Mouse (Mus musculus): ENCODE measurements around the gene Prss36. TPM values are rescaled to one million over a fixed set of nuclear protein-coding genes. Genes with fewer than 3 reads are reported as not detected.

Prss36 gene
- polyA plus RNA-seq (2015; fragmentation: Illumina TruSeq; extraction: RNeasy Lipid Tissue Mini Kit (QIAGEN cat#74804); ENCODE audit: low read depth, low replicate concordance), result 14.3 TPM

DNA sequence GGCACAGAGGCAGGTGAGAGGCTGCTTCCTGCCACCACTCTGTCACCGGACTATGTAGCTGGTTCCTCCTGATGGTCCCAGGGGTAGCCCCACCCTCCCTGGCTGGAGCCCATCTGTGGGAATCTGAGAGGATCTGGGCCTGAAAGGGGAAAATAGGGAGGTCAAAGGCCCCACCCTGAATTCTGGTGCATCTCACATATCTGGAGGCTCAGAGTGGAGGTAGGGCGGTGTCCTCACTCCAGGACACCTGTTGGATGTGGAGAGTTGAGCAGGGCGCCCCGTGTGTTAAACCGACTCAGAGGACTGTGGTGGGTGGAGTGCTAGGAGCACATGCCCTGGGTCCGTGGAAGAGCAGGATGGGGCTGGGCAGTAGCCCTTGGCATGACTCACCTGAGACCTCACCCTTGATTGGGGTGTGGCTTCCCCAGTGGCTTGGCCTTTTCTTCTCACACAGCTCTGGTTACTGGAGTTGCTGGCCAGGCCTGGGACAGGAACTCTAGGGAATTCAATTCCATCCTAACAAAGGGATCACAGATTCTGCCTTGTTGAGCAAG, at the start of gene Prss36:
Gene Prss36, minus strand, starts transcription at position 256 of the 554 bp plus-strand sequence.

DNA sequence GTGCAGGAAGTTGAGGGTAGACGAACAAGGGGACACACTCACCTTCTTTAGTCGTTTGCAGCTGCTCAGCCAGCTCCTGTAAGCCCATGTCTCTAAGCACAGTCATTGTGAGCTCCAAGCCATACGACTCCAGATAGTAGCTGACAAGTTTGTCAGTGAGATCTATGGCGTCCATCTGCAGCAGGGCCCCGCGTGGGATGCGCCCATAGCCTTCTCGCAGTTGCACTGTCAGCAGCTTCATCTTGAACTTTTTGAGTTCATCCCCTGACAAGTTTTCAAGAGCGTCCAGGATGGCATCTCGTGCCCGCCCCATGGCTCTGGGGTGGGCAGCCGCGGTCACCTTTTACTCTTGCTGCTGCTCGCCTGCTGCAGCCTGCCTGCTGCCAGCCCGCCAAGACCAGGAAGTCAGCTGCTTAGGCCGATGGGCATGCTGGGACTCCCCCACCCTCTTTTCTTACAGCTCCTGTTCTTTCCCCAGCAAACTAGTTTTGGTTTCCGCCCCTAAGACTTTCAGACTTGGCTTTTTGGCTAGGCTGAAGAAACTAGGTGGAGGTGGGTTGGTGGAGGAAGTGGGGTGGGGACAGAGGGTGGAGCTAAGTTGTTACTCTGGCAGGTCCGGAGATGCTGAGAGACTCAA, 46.9 kb upstream of the Prss36 start, which contains the start of gene Pycard:
Gene Pycard, minus strand, starts transcription at position 527 of the 637 bp plus-strand sequence.

DNA sequence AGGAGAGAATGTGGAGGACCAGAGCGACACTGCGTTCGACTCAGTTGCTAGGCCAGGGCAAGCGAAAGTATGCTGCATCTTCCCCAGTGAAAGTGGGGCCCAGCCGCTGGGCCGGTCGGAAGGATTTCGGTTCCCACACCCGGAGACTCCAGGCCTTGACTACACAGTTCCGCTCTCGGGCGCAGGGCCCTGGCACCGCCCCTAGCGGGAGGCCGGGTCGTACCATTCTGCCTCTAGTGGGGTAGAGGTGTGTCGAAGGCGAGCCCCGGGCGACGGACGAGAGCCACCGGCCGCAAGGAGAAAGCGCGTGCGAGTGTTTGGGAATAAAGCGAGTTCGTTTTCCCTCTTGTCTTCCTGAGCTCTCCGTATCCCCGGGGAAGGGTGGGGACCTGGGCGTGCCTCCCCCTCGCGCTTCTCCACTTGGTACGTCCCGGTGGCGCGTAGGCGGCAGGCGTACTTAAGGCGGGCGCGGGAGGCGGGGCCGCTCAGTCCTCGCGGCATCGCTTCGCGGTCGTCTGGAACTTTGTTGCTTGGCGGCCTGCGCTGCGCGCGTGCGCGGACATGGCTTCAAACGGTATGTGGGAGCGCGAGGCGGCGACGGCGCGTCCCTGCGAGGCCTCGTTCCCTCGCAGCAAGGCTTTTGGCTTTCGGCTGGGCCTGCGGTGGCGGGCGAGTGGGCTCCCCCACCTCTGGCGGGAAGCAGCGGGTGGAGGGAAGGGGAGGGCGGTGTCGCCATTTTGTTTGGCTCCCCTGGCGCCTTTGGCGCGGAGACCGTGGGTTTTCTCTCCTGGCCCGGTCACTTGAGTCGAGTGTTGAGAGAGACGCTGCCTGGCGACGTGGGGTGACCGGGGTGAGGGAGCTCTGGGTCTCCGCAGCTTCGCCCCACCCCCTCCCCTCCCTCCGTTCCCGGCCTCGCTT, 20.7 kb upstream of the Prss36 start, which contains the start of gene Fus:
Gene Fus, plus strand, starts transcription at position 454 of the 918 bp plus-strand sequence.

DNA sequence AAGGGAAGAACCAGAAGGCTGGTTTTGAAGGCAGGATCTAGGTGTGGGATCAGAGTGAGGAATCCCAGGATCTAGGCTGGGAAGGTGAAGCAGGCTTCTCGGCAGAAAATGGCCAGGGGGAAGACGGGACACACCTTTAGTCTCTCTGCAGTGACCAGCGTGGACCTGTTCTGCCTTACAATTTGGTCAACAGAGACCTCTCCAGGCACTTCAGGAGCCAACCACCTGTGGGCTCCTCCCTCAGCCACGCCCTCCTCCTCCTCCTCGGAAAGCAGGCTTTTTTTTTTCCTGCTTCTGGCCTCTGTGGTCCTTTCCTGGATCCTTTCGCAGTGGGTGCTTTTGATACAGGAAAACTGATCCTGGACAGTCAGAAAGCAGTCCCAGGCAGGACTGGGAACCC, 16.6 kb downstream of the Prss36 start, which contains the start of gene Prss8:
Gene Prss8, minus strand, starts transcription at position 182 of the 400 bp plus-strand sequence.

DNA sequence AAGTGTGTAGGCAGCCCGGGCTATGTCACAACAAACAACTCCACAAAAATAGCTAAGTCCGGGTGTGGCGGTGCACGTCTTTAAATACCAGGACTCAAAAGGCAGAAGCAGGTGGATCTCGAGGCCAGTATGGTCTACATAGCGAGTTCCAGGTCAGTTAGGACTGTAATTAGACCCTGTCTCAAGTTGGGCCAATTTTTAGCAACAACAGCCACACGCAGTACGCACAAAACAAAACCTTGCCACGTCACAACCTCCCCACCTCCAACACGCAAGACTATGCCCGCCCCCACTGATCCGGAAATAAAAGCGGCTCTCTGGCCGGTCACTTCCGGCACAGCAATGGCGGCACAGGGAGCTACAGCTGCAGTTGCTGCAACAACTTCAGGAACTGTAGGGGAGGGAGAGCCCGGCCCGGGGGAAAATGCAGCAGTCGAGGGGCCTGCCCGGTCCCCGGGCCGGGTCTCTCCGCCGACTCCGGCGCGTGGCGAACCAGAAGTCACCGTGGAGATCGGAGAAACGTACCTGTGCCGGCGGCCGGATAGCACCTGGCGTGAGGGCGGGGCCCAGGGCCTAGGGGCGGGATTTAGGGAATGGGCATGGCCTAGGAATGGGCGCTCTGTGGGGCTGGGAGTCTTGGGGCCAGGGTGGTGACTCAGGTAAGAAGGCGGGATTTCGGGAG, 34.2 kb downstream of the Prss36 start, which contains the start of gene Kat8:
Gene Kat8, plus strand, starts transcription at position 327 of the 682 bp plus-strand sequence.

DNA sequence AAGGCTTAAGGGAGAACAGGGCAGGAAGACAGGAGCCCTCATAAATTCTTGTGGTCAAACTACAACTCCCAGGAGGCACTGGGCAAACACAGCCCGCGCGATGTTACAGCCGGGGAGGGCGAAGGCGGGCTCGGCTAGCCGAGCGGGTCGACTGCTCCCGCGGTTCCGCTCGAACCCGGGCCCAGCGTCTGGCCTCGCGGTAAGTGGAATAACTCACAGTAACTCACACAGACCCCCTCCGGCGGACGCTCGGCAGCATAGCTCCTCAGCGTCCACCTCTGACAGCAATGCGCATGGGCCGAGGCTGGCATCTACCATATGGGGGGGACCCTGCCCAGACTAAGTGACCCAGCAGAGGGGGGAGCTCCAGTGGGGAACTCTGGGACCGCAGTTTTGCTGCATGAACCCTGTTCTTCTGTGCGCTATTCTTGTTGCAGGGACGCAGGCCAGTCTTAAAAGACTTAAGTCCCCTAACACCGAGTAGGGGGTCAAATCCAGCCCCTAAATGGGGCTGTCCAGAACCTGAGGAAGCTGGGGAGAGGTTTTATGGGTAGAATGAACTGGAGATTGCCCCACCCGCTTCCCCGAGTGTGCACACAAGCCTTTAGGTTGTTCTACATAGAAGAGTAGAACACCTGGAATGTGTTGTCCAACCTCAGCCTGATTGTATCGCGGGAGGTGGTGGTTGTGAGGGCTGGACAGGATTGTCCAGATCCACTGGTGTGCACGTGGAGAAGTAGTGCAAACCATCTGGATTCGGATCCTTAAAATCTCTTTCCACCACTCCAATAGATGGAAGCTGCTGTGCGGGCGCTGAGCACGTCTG, 42.3 kb downstream of the Prss36 start, which contains the start of gene Bckdk:
Gene Bckdk, plus strand, starts transcription at position 112 of the 826 bp plus-strand sequence.

DNA sequence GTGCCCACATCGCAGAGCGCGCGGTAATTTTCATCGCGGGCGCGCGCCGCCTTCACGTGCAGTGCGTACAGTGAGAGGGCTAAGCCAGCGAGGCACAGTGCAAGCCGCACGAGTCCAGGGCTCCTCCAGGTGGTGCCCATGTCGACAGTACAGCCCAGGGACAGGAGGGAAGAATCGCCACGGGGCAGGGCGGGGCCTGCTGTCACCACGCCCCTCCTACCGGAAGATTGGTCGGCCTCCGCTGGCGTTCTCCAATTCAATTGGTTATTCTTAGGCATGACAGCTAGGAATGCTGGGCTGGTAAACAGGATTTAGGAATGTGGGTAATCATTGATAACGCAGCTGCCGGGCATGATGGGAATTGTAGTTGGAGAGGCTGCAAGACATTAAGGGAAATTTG, 51.1 kb downstream of the Prss36 start, which contains the start of the genes Gm21974 and Vkorc1:
Gene Gm21974, minus strand, starts transcription at position 13 of the 400 bp plus-strand sequence.
Gene Vkorc1, minus strand, starts transcription at position 176 of the 400 bp plus-strand sequence.

DNA sequence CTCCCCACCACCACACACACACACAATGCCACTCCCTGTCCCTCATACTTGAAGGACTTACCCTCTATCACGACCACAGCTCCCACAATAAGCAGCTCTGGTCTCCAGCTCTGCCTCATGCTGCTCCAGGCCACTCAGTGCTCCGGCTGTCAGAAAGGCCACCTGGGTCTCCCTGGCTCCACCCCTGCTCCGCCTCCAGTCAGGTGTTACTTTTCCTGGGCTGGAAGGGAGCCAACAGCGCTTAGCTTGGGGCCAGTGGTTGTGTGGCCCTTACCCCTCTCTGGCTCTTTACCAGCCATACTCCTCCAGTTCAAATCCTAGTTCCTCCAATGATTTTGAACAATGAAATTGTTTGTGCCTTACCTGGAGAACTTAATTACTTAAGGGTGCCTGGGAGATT, 55.7 kb downstream of the Prss36 start, which contains the start of gene Prss53:
Gene Prss53, minus strand, starts transcription at position 173 of the 400 bp plus-strand sequence.

Other genes with a start within 250 kb of the Prss36 start
- 25.9 TPM for gene Bcl7c, start 237.8 kb downstream of the Prss36 start, polyA plus RNA-seq (2015; fragmentation: Illumina TruSeq; extraction: RNeasy Lipid Tissue Mini Kit (QIAGEN cat#74804); ENCODE audit: low read depth, low replicate concordance)
- 2.5 TPM for gene Ctf1, start 234.0 kb downstream of the Prss36 start, polyA plus RNA-seq (2015; fragmentation: Illumina TruSeq; extraction: RNeasy Lipid Tissue Mini Kit (QIAGEN cat#74804); ENCODE audit: low read depth, low replicate concordance)
- gene Ctf2, start 214.6 kb downstream of the Prss36 start, polyA plus RNA-seq (2015; fragmentation: Illumina TruSeq; extraction: RNeasy Lipid Tissue Mini Kit (QIAGEN cat#74804); ENCODE audit: low read depth, low replicate concordance), result not detected
- gene Fbxl19, start 202.2 kb downstream of the Prss36 start, polyA plus RNA-seq (2015; fragmentation: Illumina TruSeq; extraction: RNeasy Lipid Tissue Mini Kit (QIAGEN cat#74804); ENCODE audit: low read depth, low replicate concordance), result 38.6 TPM
- 20.2 TPM for gene Orai3, start 176.9 kb downstream of the Prss36 start, polyA plus RNA-seq (2015; fragmentation: Illumina TruSeq; extraction: RNeasy Lipid Tissue Mini Kit (QIAGEN cat#74804); ENCODE audit: low read depth, low replicate concordance)
- gene Setd1a, start 170.1 kb downstream of the Prss36 start, polyA plus RNA-seq (2015; fragmentation: Illumina TruSeq; extraction: RNeasy Lipid Tissue Mini Kit (QIAGEN cat#74804); ENCODE audit: low read depth, low replicate concordance), result 21.5 TPM
- gene Gm49388, start 161.1 kb downstream of the Prss36 start, polyA plus RNA-seq (2015; fragmentation: Illumina TruSeq; extraction: RNeasy Lipid Tissue Mini Kit (QIAGEN cat#74804); ENCODE audit: low read depth, low replicate concordance), result not detected
- gene Hsd3b7, start 146.1 kb downstream of the Prss36 start, polyA plus RNA-seq (2015; fragmentation: Illumina TruSeq; extraction: RNeasy Lipid Tissue Mini Kit (QIAGEN cat#74804); ENCODE audit: low read depth, low replicate concordance), result 13.3 TPM
- 88.0 TPM for gene Stx4a, start 122.4 kb downstream of the Prss36 start, polyA plus RNA-seq (2015; fragmentation: Illumina TruSeq; extraction: RNeasy Lipid Tissue Mini Kit (QIAGEN cat#74804); ENCODE audit: low read depth, low replicate concordance)
- gene Stx1b, start 122.2 kb downstream of the Prss36 start, polyA plus RNA-seq (2015; fragmentation: Illumina TruSeq; extraction: RNeasy Lipid Tissue Mini Kit (QIAGEN cat#74804); ENCODE audit: low read depth, low replicate concordance), result 319 TPM
- gene Zfp646, start 70.5 kb downstream of the Prss36 start, polyA plus RNA-seq (2015; fragmentation: Illumina TruSeq; extraction: RNeasy Lipid Tissue Mini Kit (QIAGEN cat#74804); ENCODE audit: low read depth, low replicate concordance), result 12.6 TPM
- gene Zfp668, start 69.9 kb downstream of the Prss36 start, polyA plus RNA-seq (2015; fragmentation: Illumina TruSeq; extraction: RNeasy Lipid Tissue Mini Kit (QIAGEN cat#74804); ENCODE audit: low read depth, low replicate concordance), result 9.1 TPM
- 2.1 TPM for gene Prss53, start 55.8 kb downstream of the Prss36 start, polyA plus RNA-seq (2015; fragmentation: Illumina TruSeq; extraction: RNeasy Lipid Tissue Mini Kit (QIAGEN cat#74804); ENCODE audit: low read depth, low replicate concordance)
- not detected for gene Gm21974, start 51.3 kb downstream of the Prss36 start, polyA plus RNA-seq (2015; fragmentation: Illumina TruSeq; extraction: RNeasy Lipid Tissue Mini Kit (QIAGEN cat#74804); ENCODE audit: low read depth, low replicate concordance)
- gene Vkorc1, start 51.1 kb downstream of the Prss36 start, polyA plus RNA-seq (2015; fragmentation: Illumina TruSeq; extraction: RNeasy Lipid Tissue Mini Kit (QIAGEN cat#74804); ENCODE audit: low read depth, low replicate concordance), result 40.9 TPM
- 45.9 TPM for gene Bckdk, start 42.6 kb downstream of the Prss36 start, polyA plus RNA-seq (2015; fragmentation: Illumina TruSeq; extraction: RNeasy Lipid Tissue Mini Kit (QIAGEN cat#74804); ENCODE audit: low read depth, low replicate concordance)
- gene Kat8, start 34.2 kb downstream of the Prss36 start, polyA plus RNA-seq (2015; fragmentation: Illumina TruSeq; extraction: RNeasy Lipid Tissue Mini Kit (QIAGEN cat#74804); ENCODE audit: low read depth, low replicate concordance), result 41.5 TPM
- 0.65 TPM for gene Prss8, start 16.6 kb downstream of the Prss36 start, polyA plus RNA-seq (2015; fragmentation: Illumina TruSeq; extraction: RNeasy Lipid Tissue Mini Kit (QIAGEN cat#74804); ENCODE audit: low read depth, low replicate concordance)
- 307 TPM for gene Fus, start 20.7 kb upstream of the Prss36 start, polyA plus RNA-seq (2015; fragmentation: Illumina TruSeq; extraction: RNeasy Lipid Tissue Mini Kit (QIAGEN cat#74804); ENCODE audit: low read depth, low replicate concordance)
- gene Pycard, start 47.1 kb upstream of the Prss36 start, polyA plus RNA-seq (2015; fragmentation: Illumina TruSeq; extraction: RNeasy Lipid Tissue Mini Kit (QIAGEN cat#74804); ENCODE audit: low read depth, low replicate concordance), result 4.3 TPM
- gene Trim72, start 57.2 kb upstream of the Prss36 start, polyA plus RNA-seq (2015; fragmentation: Illumina TruSeq; extraction: RNeasy Lipid Tissue Mini Kit (QIAGEN cat#74804); ENCODE audit: low read depth, low replicate concordance), result 0.34 TPM
- gene Itgam, start 115.9 kb upstream of the Prss36 start, polyA plus RNA-seq (2015; fragmentation: Illumina TruSeq; extraction: RNeasy Lipid Tissue Mini Kit (QIAGEN cat#74804); ENCODE audit: low read depth, low replicate concordance), result 11.5 TPM
- not detected for gene Gm49368, start 116.0 kb upstream of the Prss36 start, polyA plus RNA-seq (2015; fragmentation: Illumina TruSeq; extraction: RNeasy Lipid Tissue Mini Kit (QIAGEN cat#74804); ENCODE audit: low read depth, low replicate concordance)
- gene Itgax, start 182.8 kb upstream of the Prss36 start, polyA plus RNA-seq (2015; fragmentation: Illumina TruSeq; extraction: RNeasy Lipid Tissue Mini Kit (QIAGEN cat#74804); ENCODE audit: low read depth, low replicate concordance), result not detected
- gene Itgad, start 207.7 kb upstream of the Prss36 start, polyA plus RNA-seq (2015; fragmentation: Illumina TruSeq; extraction: RNeasy Lipid Tissue Mini Kit (QIAGEN cat#74804); ENCODE audit: low read depth, low replicate concordance), result 1.2 TPM

All from brain, adult 10 weeks (tissue).